Mouse (Mus musculus) intestine, postnatal 0 days (tissue): ENCODE data around the gene Hunk. TPM values are rescaled to one million over a fixed set of nuclear protein-coding genes. Genes with fewer than 3 reads are reported as not detected.

Source experiments
- ATAC-seq: fragments of 200-750 bp; cut with Nextera tagmentation; 2 replicates; pipeline ENCODE4 v1.8.0; 2017; ENCODE audit warnings: mild to moderate bottlenecking, moderate TSS enrichment, moderate library complexity
- H3K27ac ChIP-seq: fragments of 300-500 bp; sonication (generic); 2 replicates; pipeline ENCODE4 v1.5.1; 2014; ENCODE audit warnings: mild to moderate bottlenecking, low read depth, low read length, moderate library complexity
- H3K27me3 ChIP-seq: fragments of 300-500 bp; sonication (generic); replicated peaks from 2 replicates; pipeline ENCODE4 v1.6.1; 2014; ENCODE audit warnings: low read length, mixed read lengths; ENCODE audit not compliant: control insufficient read depth, insufficient read depth
- H3K36me3 ChIP-seq: fragments of 300-500 bp; sonication (generic); 2 replicates; pipeline ENCODE4 v1.6.1; 2014; ENCODE audit warnings: mild to moderate bottlenecking, moderate library complexity; ENCODE audit not compliant: control insufficient read depth, insufficient read depth
- H3K4me1 ChIP-seq: fragments of 300-500 bp; sonication (generic); replicated peaks from 2 replicates; pipeline ENCODE4 v1.6.1; 2014; ENCODE audit warnings: antibody characterized with exemption, low read length, mixed read lengths; ENCODE audit not compliant: control insufficient read depth, insufficient read depth
- H3K4me2 ChIP-seq: fragments of 300-500 bp; sonication (generic); replicated peaks from 2 replicates; pipeline ENCODE4 v1.6.1; 2014; ENCODE audit warnings: low read depth, mild to moderate bottlenecking, moderate library complexity
- H3K4me3 ChIP-seq: fragments of 300-500 bp; sonication (generic); 2 replicates; pipeline ENCODE4 v1.5.1; 2014; ENCODE audit warnings: low read depth, low read length
- H3K9ac ChIP-seq: fragments of 300-500 bp; sonication (generic); 2 replicates; pipeline ENCODE4 v1.6.1; 2014; ENCODE audit warnings: mild to moderate bottlenecking, low read depth, low read length
- H3K9me3 ChIP-seq: fragments of 300-500 bp; sonication (generic); 2 replicates; pipeline ENCODE4 v1.6.1; 2016; ENCODE audit warnings: mixed run types; ENCODE audit not compliant: control insufficient read depth
- CTCF ChIP-seq: sonication (generic); IDR thresholded peaks from 2 replicates; pipeline ENCODE4 v1.5.1; 2016; ENCODE audit warnings: low read depth, mild to moderate bottlenecking, control low read depth, antibody characterized with exemption, moderate library complexity
- WGBS: fragments of 180-500 bp; shearing (Covaris S2); extraction: QIAGEN DNeasy Blood & Tissue Kit; methylation state at CpG from one replicate; pipeline ENCODE4 v1.1.7; 2014; 5-methylcytosine and 5-hydroxymethylcytosine counted together
- polyA plus RNA-seq: library from polyadenylated mRNA; unstranded; fragments of >200 nt; fragmentation: Nextera tagmentation; extraction: Ambion mirVana; gene quantifications from 2 replicates; pipeline ENCODE4 v1.2.1, GENCODE M21; 2015

The Hunk gene
- polyA plus RNA-seq, 1 experiment from 2014 or later, result 2.0 TPM

DNA sequence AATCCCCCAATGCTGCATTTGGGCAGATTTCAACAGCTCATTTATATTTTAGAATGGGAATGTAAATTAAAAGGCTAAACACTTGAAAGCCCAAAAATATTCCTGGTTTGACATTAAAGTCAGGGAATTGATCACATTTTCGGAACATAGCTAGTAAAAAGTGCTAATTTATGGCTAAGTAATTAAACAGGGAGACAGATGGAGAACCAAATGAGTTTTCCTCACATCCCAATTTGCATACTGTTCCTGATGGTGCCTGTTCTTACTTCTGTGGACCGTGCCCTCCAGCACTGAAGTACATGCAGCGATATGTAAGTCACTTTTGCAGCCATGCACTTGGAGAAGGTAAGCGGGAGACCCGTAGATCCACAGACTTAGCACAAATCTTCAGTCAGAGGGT lies 32.7 kb upstream of the Hunk start:
- no peaks in the 10 kb centered on the region for H3K4me1 ChIP-seq
- no peak overlapping the region for H3K9ac ChIP-seq
- no peaks in the 10 kb centered on the region for H3K36me3 ChIP-seq
- TF ChIP-seq CTCF, result no peak
- no peaks in the 10 kb centered on the region for H3K27me3 ChIP-seq
- H3K4me3 ChIP-seq, result no peak overlapping the region
- no peak for ATAC-seq
- H3K4me2 ChIP-seq, result no peak overlapping the region
- H3K9me3 ChIP-seq, result no peaks in the 10 kb centered on the region
- WGBS, result 88% methylated on average over 5 of the region's 5 CpGs
- H3K27ac ChIP-seq, result no peak overlapping the region

DNA sequence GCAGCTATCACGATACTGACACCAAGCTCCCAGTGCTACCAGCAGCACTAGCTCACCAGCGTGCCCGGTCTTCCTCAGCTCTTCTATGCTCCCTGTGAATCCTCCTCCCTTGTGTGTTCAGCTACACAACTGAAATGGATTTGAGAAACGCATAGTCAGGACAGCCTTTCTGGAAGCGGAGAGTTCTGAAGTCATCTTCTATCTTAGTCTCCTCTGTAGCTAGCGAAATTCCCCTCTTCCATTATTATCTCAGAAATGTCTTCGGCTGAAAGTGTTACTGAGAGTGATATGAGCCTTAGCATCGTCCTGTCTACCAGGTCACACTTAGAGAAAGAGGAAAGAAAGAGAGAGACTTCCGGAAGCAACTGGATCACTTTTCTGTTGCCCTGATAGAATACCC lies 26.5 kb upstream of the Hunk start:
- no peaks in the 10 kb centered on the region for H3K4me1 ChIP-seq
- no peak overlapping the region for H3K4me3 ChIP-seq
- no peaks in the 10 kb centered on the region for H3K27me3 ChIP-seq
- ATAC-seq, result no peak
- H3K9me3 ChIP-seq, result no peaks in the 10 kb centered on the region
- no peak for TF ChIP-seq CTCF
- WGBS, result 79% methylated on average over 9 of the region's 9 CpGs
- H3K9ac ChIP-seq, result no peak overlapping the region
- H3K36me3 ChIP-seq, result no peaks in the 10 kb centered on the region
- H3K27ac ChIP-seq, result no peak overlapping the region
- H3K4me2 ChIP-seq, result no peak overlapping the region

DNA sequence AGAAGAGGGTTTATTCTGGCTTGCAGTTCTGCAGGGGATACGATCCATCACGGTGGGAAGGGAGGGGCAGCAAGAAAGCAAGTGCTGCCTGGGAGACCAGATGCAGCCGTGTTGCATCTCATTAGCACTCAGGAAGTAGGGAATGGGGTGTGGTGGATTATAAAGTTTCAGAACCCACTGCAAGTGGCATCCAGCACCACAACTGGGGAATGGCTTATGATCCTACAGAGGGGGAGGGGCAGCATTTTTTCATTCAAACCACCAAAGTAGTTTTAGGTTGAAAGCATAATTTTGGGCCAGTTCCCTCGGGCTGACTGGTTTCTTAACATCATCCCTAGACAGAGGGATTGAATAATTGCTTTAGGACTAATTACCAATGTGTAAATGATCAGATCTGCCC lies 26.1 kb upstream of the Hunk start:
- WGBS, result 38% methylated on average over 4 of the region's 4 CpGs
- H3K4me2 ChIP-seq, result no peak overlapping the region
- H3K36me3 ChIP-seq, result no peaks in the 10 kb centered on the region
- H3K9ac ChIP-seq, result no peak overlapping the region
- ATAC-seq, result no peak
- H3K4me1 ChIP-seq, result no peaks in the 10 kb centered on the region
- no peaks in the 10 kb centered on the region for H3K27me3 ChIP-seq
- no peak overlapping the region for H3K27ac ChIP-seq
- no peaks in the 10 kb centered on the region for H3K9me3 ChIP-seq
- no peak overlapping the region for H3K4me3 ChIP-seq
- TF ChIP-seq CTCF, result no peak

DNA sequence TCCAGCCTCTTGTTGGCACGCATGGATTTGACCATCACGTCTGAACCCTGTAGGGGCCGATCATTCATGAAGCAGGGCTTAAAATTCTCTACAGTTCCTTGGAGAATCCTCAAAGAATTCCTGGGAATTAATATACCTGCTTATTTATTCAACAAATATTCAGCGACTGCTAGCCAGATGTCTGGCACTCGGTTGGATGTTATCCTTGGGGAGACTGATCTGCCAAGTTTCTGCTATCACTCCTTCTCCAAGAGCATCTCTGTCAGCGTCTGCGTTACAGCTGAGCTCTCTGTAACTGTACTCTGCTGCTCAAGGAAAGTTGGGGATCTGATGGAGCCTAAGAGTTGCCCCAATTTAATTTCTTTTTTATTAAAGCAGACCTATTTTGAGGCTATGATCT lies 25.5 kb upstream of the Hunk start:
- no peaks in the 10 kb centered on the region for H3K4me1 ChIP-seq
- no peak for ATAC-seq
- WGBS, result 74% methylated on average over 7 of the region's 7 CpGs

DNA sequence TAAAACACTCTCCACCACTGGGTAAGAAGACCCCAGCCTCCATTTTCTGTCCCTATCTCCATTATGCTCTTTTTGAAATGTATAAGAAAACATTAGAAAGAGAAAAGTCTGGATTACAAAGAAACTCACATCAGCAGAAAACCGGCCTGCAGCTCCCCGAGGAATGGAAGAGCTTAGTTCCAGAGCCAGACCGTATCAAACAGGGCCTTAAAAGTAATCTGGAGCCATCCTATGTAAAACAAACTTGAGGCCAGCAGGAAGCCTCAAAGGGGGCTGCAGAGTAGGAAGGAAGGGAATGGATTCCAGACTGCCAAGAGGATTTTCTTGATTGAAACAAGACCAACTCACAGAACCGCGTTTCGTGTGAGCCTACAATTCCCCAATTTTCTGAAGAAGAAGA lies 22.9 kb upstream of the Hunk start:
- WGBS, result 55% methylated on average over 6 of the region's 6 CpGs
- no peaks in the 10 kb centered on the region for H3K4me1 ChIP-seq
- ATAC-seq, result no peak
- no peaks in the 10 kb centered on the region for H3K27me3 ChIP-seq
- TF ChIP-seq CTCF, result no peak
- H3K4me2 ChIP-seq, result no peak overlapping the region
- no peak overlapping the region for H3K9ac ChIP-seq
- no peaks in the 10 kb centered on the region for H3K9me3 ChIP-seq
- no peak overlapping the region for H3K27ac ChIP-seq
- H3K4me3 ChIP-seq, result no peak overlapping the region
- H3K36me3 ChIP-seq, result no peaks in the 10 kb centered on the region

More for the DNA sequence above, 25.5 kb upstream of the Hunk start:
- Histone ChIP-seq H3K27ac (no peak overlapping the region), H3K4me3 (no peak overlapping the region), H3K36me3 (no peaks in the 10 kb centered on the region), H3K27me3 (no peaks in the 10 kb centered on the region), H3K9me3 (no peaks in the 10 kb centered on the region), H3K9ac (no peak overlapping the region), H3K4me2 (no peak overlapping the region)
- no peak for TF ChIP-seq CTCF

DNA sequence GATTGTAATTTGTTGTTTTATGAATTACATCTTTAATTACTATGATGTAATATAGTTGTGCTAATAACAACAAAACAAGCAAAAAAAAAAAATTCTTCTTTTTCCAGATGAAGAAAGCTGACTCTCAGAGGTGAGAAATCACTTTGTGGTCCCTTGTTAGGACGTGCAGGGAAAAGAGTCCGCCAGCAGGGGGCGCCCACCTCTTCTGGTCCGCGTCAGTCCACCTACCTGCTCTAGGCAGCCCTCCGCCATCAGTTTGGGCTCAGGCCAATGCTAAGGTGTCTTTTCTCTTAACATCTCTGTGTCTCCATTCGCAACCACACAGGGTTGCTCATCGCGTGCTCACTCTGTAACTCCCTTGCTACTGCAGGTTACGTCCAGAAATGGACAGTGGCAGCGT lies 5.9 kb upstream of the Hunk start:
- H3K4me3 ChIP-seq, result no peak overlapping the region
- no peak overlapping the region for H3K9ac ChIP-seq
- 14% methylated on average over 11 of the region's 11 CpGs for WGBS

DNA sequence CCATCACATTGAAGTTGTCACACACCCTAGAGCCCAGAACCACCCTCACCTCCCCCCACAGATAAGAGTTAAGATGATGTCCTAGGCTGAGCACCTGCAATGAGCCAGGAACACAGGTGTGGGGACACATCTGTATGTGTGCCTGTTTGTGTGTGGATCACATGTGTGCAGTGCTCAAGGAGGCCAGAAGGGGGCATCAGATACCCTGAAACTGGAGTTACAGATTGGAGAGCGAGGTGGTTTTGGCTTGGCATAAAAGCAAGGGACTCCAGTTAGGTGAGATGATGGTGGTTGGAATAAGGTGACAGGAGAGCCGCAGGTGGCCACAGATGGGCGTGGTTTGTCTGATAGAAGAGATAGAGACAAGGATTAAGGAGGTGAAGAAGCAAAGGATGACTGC lies 4.2 kb upstream of the Hunk start:
- Histone ChIP-seq H3K4me2 (no peak overlapping the region), H3K27me3 (no peaks in the 10 kb centered on the region), H3K9ac (no peak overlapping the region), H3K4me3 (no peak overlapping the region), H3K9me3 (no peaks in the 10 kb centered on the region), H3K36me3 (no peaks in the 10 kb centered on the region), H3K27ac (no peak overlapping the region), H3K4me1 (no peaks in the 10 kb centered on the region)
- WGBS, result 94% methylated on average over 3 of the region's 3 CpGs
- TF ChIP-seq CTCF, result peak; percentile 71
- ATAC-seq, result no peak

More for the DNA sequence above, 5.9 kb upstream of the Hunk start:
- Histone ChIP-seq H3K27me3 (no peaks in the 10 kb centered on the region), H3K4me2 (no peak overlapping the region; the same call in 1 of the 2 replicates), H3K4me1 (no peaks in the 10 kb centered on the region), H3K27ac (no peak overlapping the region), H3K9me3 (no peaks in the 10 kb centered on the region), H3K36me3 (no peaks in the 10 kb centered on the region)
- peak; percentile 93 for TF ChIP-seq CTCF
- 0 out of 2 replicates have a peak, but pooled peaks have one; percentile 63 for ATAC-seq
